Mouse (Mus musculus): ENCODE results near the gene Ccdc89.

- no peak for TF ChIP-seq POLR2A (IDR thresholded peaks at IDR 0.05; ENCODE audit: control insufficient read depth, extremely low read depth, insufficient read depth, low read length, poor library complexity)
- TF ChIP-seq CTCF (IDR thresholded peaks at IDR 0.05; ENCODE audit: borderline replicate concordance, control insufficient read depth, extremely low read depth, insufficient read depth, low read length, poor library complexity): no peak
Measured at GRCm38 (mm10) chr7:90386885-90387459, 39.4 kb upstream of the Ccdc89 start.

All from thymus, adult 2 months (tissue).